ENCODE assay signal across 23 mouse cellular contexts in the genomic region with DNA sequence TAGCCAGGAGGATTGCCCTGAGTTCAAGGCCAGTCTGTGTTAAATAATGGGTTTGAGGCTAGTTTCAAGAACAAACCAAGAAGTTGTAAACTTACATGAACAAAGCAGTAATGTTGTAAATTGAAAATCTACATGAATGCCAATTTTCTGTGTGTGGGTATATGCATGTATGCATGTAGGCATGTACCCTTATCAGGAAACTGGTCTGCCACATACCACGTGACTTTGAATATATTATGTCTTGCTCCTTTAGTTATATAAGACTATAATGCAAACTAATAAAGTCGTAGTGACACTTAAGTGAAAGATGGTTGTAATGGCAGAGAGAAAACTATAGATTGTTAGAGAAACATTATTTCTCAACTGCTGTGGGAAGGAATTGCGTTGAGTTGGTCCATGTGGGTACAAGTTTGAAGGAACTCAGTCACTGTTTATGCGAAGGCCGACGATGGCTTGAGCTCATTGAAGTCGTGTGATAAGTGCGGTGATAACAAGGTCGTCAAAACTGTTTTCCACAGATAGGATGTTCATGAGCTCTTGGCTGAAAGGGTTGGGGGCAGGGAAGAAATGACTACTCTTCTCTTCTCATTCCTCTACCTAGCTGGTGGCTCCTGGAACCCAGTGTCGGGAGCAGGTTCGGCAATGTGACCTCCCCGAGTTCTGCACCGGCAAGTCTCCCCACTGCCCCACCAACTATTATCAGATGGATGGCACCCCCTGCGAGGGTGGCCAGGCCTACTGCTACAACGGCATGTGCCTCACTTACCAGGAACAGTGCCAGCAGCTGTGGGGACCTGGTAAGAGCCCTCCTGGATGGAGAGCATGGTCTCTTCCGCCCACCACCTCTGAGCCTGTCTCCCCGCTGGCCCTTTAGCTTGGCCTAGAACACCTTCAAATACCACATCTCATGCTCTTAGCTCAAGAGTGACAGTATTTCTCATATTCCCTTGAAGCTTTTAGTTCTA. TPM values are rescaled to one million over a fixed set of nuclear protein-coding genes. Genes with fewer than 3 reads are reported as not detected.
DNase-seq lines count a peak whose midpoint lies in the region; ATAC-seq and TF ChIP-seq lines count a peak whose summit lies in the region.
"Had no signal": no experiment of that assay in that cellular context is flagged by ENCODE, and none has a peak within 500 bp of the region (broad histone marks: within the 10 kb centered on the region; RNA-seq: fewer than 3 reads in every experiment).

No protein-coding gene starts in this region.

- peak overlapping the region; percentile 2; the same call in 1 of the 2 replicates for H3K27ac ChIP-seq in MEL (ENCODE audit: control insufficient read depth, low read depth, low read length)
- peak overlapping the region; percentile 62 for H3K27ac ChIP-seq in brown adipose tissue, adult 24 weeks (replicated peaks; ENCODE audit: low read depth, low read length)
- H3K27ac ChIP-seq in liver, embryonic 12.5 days = peak overlapping the region; percentile 72
- H3K27ac ChIP-seq in liver, embryonic 16.5 days (ENCODE audit: low read length) = no peak overlapping the region
- H3K27ac ChIP-seq in midbrain, embryonic 15.5 days = no peak overlapping the region
- H3K27ac ChIP-seq: embryonic facial prominence, embryonic 15.5 days; forebrain, embryonic 10.5 days; hindbrain, embryonic 12.5 days had no signal

- 53% methylated on average over 17 of the region's 17 CpGs for WGBS in liver, embryonic 12.5 days (ENCODE audit: insufficient replicate concordance)
- WGBS in liver, embryonic 16.5 days (ENCODE audit: insufficient replicate concordance) = 51% methylated on average over 17 of the region's 17 CpGs
- WGBS in midbrain, embryonic 15.5 days = 93% methylated on average over 17 of the region's 17 CpGs

- H3K4me1 ChIP-seq in MEL (ENCODE audit: control insufficient read depth in 1 of 2, insufficient read depth in 2 of 2, low read length in 2 of 2) = peaks cover 9 to 33% of the 10 kb centered on the region in 2 experiments
- peaks cover 2% of the 10 kb centered on the region; the same call in 1 of the 2 replicates for H3K4me1 ChIP-seq in brown adipose tissue, adult 24 weeks (ENCODE audit: control insufficient read depth, insufficient read depth, insufficient read length, low read length)
- peaks cover 45% of the 10 kb centered on the region for H3K4me1 ChIP-seq in liver, embryonic 12.5 days
- peaks cover 20% of the 10 kb centered on the region for H3K4me1 ChIP-seq in liver, embryonic 16.5 days (ENCODE audit: control insufficient read depth, low read depth, low read length)
- H3K4me1 ChIP-seq in midbrain, embryonic 15.5 days = no peaks in the 10 kb centered on the region
- H3K4me1 ChIP-seq: embryonic facial prominence, embryonic 15.5 days; forebrain, embryonic 10.5 days; hindbrain, embryonic 12.5 days had no signal

- no peak for TF ChIP-seq POLR2A in MEL (IDR thresholded peaks at IDR 0.05; ENCODE audit: control insufficient read depth in 1 of 2, insufficient read depth in 1 of 2, low read depth in 1 of 2, low read length in 2 of 2, poor library complexity in 1 of 2)

- peak overlapping the region; percentile 27 for H3K4me2 ChIP-seq in liver, embryonic 12.5 days
- no peak overlapping the region for H3K4me2 ChIP-seq in liver, embryonic 16.5 days (ENCODE audit: low read depth, low read length)
- H3K4me2 ChIP-seq in midbrain, embryonic 15.5 days = no peak overlapping the region
- H3K4me2 ChIP-seq: embryonic facial prominence, embryonic 15.5 days; hindbrain, embryonic 12.5 days had no signal

- peaks cover 0 to 18% of the 10 kb centered on the region in 2 experiments; a peak in 2 of 4 replicates for H3K36me3 ChIP-seq in MEL (ENCODE audit: control insufficient read depth in 1 of 2, insufficient read depth in 2 of 2, low read length in 2 of 2)
- H3K36me3 ChIP-seq in liver, embryonic 12.5 days = no peaks in the 10 kb centered on the region
- H3K36me3 ChIP-seq in liver, embryonic 16.5 days (ENCODE audit: control insufficient read depth, insufficient read depth) = no peaks in the 10 kb centered on the region
- peaks cover 8% of the 10 kb centered on the region; the same call in 1 of the 2 replicates for H3K36me3 ChIP-seq in midbrain, embryonic 15.5 days (replicated peaks)

- peak; percentile 84 for ATAC-seq in liver, embryonic 12.5 days
- peak; percentile 71; the same call in 1 of the 2 replicates for ATAC-seq in liver, embryonic 16.5 days (ENCODE audit: low read depth)
- ATAC-seq in midbrain, embryonic 15.5 days (replicated peaks) = no peak
- ATAC-seq: forebrain, embryonic 14.5 days; hindbrain, embryonic 16.5 days; inflammation-experienced regulatory T-cells, adult 6 months had no signal

- DNase-seq in MEL (ENCODE audit: low read depth, low spot score) = peak; percentile 81
- no peak for DNase-seq in adrenal gland, postnatal 14 days
- DNase-seq in neural tube, embryonic 10.5 days (ENCODE audit: extremely low spot score, low spot score) = no peak
- DNase-seq: cerebellum, adult 11 months; cerebellum, adult 8-10 months; cerebellum, postnatal 14 days; embryo, embryonic 11 days; gastrocnemius, postnatal 36 days; heart, postnatal 10 days; heart, postnatal 4 days had no signal

- TF ChIP-seq RAD21 in MEL (IDR thresholded peaks at IDR 0.05; ENCODE audit: low read depth, low read length) = no peak

- no peaks in the 10 kb centered on the region for H3K9me3 ChIP-seq in MEL (replicated peaks; ENCODE audit: insufficient read depth, low read length)
- no peaks in the 10 kb centered on the region for H3K9me3 ChIP-seq in liver, embryonic 12.5 days (replicated peaks)
- no peaks in the 10 kb centered on the region for H3K9me3 ChIP-seq in liver, embryonic 16.5 days (replicated peaks; ENCODE audit: control insufficient read depth, low read length)
- H3K9me3 ChIP-seq in midbrain, embryonic 15.5 days = no peaks in the 10 kb centered on the region
- H3K9me3 ChIP-seq: embryonic facial prominence, embryonic 15.5 days; forebrain, embryonic 10.5 days; hindbrain, embryonic 12.5 days had no signal

- H3K27me3 ChIP-seq in MEL (ENCODE audit: control insufficient read depth in 1 of 2, insufficient read depth in 2 of 2, low read length in 2 of 2) = no peaks in the 10 kb centered on the region
- H3K27me3 ChIP-seq in liver, embryonic 12.5 days (replicated peaks) = no peaks in the 10 kb centered on the region
- no peaks in the 10 kb centered on the region for H3K27me3 ChIP-seq in liver, embryonic 16.5 days (ENCODE audit: control insufficient read depth, insufficient read depth, low read depth, low read length)
- H3K27me3 ChIP-seq in midbrain, embryonic 15.5 days (replicated peaks) = no peaks in the 10 kb centered on the region
- H3K27me3 ChIP-seq: embryonic facial prominence, embryonic 15.5 days; hindbrain, embryonic 12.5 days had no signal

- H3K9ac ChIP-seq in MEL (ENCODE audit: control insufficient read depth, low read depth, low read length, poor library complexity, severe bottlenecking) = peak overlapping the region; percentile 19; the same call in 1 of the 2 replicates
- 0 out of 2 replicates have a peak overlapping the region, but pooled peaks have one; percentile 17 for H3K9ac ChIP-seq in liver, embryonic 12.5 days
- no peak overlapping the region for H3K9ac ChIP-seq in liver, embryonic 16.5 days (ENCODE audit: low read depth, low read length)
- no peak overlapping the region for H3K9ac ChIP-seq in midbrain, embryonic 15.5 days
- H3K9ac ChIP-seq: embryonic facial prominence, embryonic 15.5 days; hindbrain, embryonic 12.5 days had no signal

- peak; percentile 87 for TF ChIP-seq EP300 in MEL (IDR thresholded peaks at IDR 0.05; ENCODE audit: low read depth in 1 of 2, low read length in 2 of 2)

- no peak for TF ChIP-seq CTCF in MEL (IDR thresholded peaks at IDR 0.05 in 2 of 3, conservative IDR thresholded peaks at IDR 0.05 in 1 of 3; ENCODE audit: control insufficient read depth in 1 of 3, insufficient read depth in 1 of 3, low read depth in 2 of 3, low read length in 3 of 3, poor library complexity in 1 of 3, severe bottlenecking in 1 of 3)

- H3K79me2 ChIP-seq in MEL (ENCODE audit: control insufficient read depth, insufficient read depth, low read length, poor library complexity) = no peaks in the 10 kb centered on the region

- H3K4me3 ChIP-seq in MEL (ENCODE audit: control insufficient read depth in 1 of 2, insufficient read depth in 1 of 2, low read depth in 2 of 2, low read length in 2 of 2) = peak overlapping the region in 1 of 2 experiments; percentile 8; a peak in 1 of 4 replicates
- H3K4me3 ChIP-seq in brown adipose tissue, adult 24 weeks (ENCODE audit: insufficient read depth, low read depth, low read length) = no peak overlapping the region
- H3K4me3 ChIP-seq in liver, embryonic 12.5 days = no peak overlapping the region
- no peak overlapping the region for H3K4me3 ChIP-seq in liver, embryonic 16.5 days (ENCODE audit: low read depth, low read length)
- no peak overlapping the region for H3K4me3 ChIP-seq in midbrain, embryonic 15.5 days
- H3K4me3 ChIP-seq: embryonic facial prominence, embryonic 15.5 days; erythroblast, embryonic 14.5 days; forebrain, embryonic 10.5 days; hindbrain, embryonic 12.5 days had no signal

TF ChIP-seq in MEL, 35 proteins besides CTCF, POLR2A, EP300 and RAD21 (continues in another document):
- no peak for TF ChIP-seq TAL1 (IDR thresholded peaks at IDR 0.05; ENCODE audit: low read length)
- TF ChIP-seq ETS1 (IDR thresholded peaks at IDR 0.05; ENCODE audit: low read depth, low read length) = peak; percentile 79
- TF ChIP-seq SIN3A (IDR thresholded peaks at IDR 0.05; ENCODE audit: low read length) = no peak
- TF ChIP-seq TBP (IDR thresholded peaks at IDR 0.05; ENCODE audit: low read depth, low read length) = no peak
- TF ChIP-seq RCOR1 (IDR thresholded peaks at IDR 0.05; ENCODE audit: low read depth, low read length) = peak; percentile 35; the same call in 1 of the 2 replicates
- no peak for TF ChIP-seq POLR2AphosphoS2 (IDR thresholded peaks at IDR 0.05; ENCODE audit: low read length)
- TF ChIP-seq ZNF384 (IDR thresholded peaks at IDR 0.05; ENCODE audit: low read depth, low read length) = no peak
- no peak for TF ChIP-seq MYB (IDR thresholded peaks at IDR 0.05; ENCODE audit: low read depth, low read length)
- peak in 1 of 2 experiments; percentile 46; a peak in 1 of 4 replicates for TF ChIP-seq USF2 (IDR thresholded peaks at IDR 0.05; ENCODE audit: borderline replicate concordance in 1 of 2, insufficient read depth in 1 of 2, low read depth in 1 of 2, low read length in 2 of 2)
- TF ChIP-seq CHD1 (IDR thresholded peaks at IDR 0.05; ENCODE audit: low read depth, low read length) = no peak

RNA-seq across cellular contexts. Expression of a gene that starts 35.0 kb away (rescaled TPM):
- total RNA-seq in MEL (2012; rRNA removed) = not detected in 2 replicates
- polyA plus RNA-seq in MEL (2012; ENCODE audit: insufficient read depth in 1 of 2, insufficient read length in 2 of 2, low read depth in 1 of 2, low replicate concordance in 2 of 2, missing spikeins in 1 of 2) = not detected
- polyA plus RNA-seq in brown adipose tissue, adult 24 weeks (2012; ENCODE audit: insufficient read depth, insufficient read length, missing spikeins) = not detected in 2 replicates
- polyA plus RNA-seq in liver, embryonic 12.5 days (2016; fragmentation: Nextera tagmentation; extraction: Ambion mirVana) = 0.13 and 0.26 TPM in 2 replicates
- polyA plus RNA-seq in liver, embryonic 16.5 days (2015; fragmentation: Nextera tagmentation; extraction: Ambion mirVana) = 0.04 and 0.07 TPM in 2 replicates
- not detected in 2 replicates for total RNA-seq in adrenal gland, postnatal 14 days (2021)
- 0.43 TPM in 2 replicates for polyA plus RNA-seq in midbrain, embryonic 15.5 days (2015; fragmentation: Nextera tagmentation; extraction: Ambion mirVana)
- total RNA-seq: common myeloid progenitor, adult 5-6 weeks; gastrocnemius, adult 8-10 months had no signal
- polyA plus RNA-seq: erythroblast, embryonic 14.5 days had no signal

Comparison
In these comparisons a context has a peak if more than half of its experiments do, and no peak if none do; other contexts are left out.
1. H3K27ac ChIP-seq: peak in MEL (single experiment), brown adipose tissue, adult 24 weeks (single experiment) and liver, embryonic 12.5 days (single experiment); none in liver, embryonic 16.5 days (single experiment) and midbrain, embryonic 15.5 days (single experiment).
2. H3K9ac ChIP-seq: peak in MEL (single experiment) and liver, embryonic 12.5 days (single experiment); none in liver, embryonic 16.5 days (single experiment) and midbrain, embryonic 15.5 days (single experiment).